Mouse (Mus musculus) neural tube, embryonic 12.5 days (tissue): ENCODE measurements around the gene Atp13a1. TPM values are rescaled to one million over a fixed set of nuclear protein-coding genes. Genes with fewer than 3 reads are reported as not detected.

Experiments used
- ATAC-seq: fragments of 200-750 bp; cut with Nextera tagmentation; 2 replicates; pipeline ENCODE4 v1.8.0; 2017; ENCODE audit warnings: low read depth, mild to moderate bottlenecking, moderate TSS enrichment, moderate library complexity; ENCODE audit not compliant: low FRiP score
- H3K27ac ChIP-seq: fragments of 300-500 bp; sonication (generic); 2 replicates; pipeline ENCODE4 v1.5.1; 2016
- H3K27me3 ChIP-seq: fragments of 300-500 bp; sonication (generic); replicated peaks from 2 replicates; pipeline ENCODE4 v1.6.1; 2016; ENCODE audit warnings: mild to moderate bottlenecking
- H3K36me3 ChIP-seq: fragments of 300-500 bp; sonication (generic); 2 replicates; pipeline ENCODE4 v1.6.1; 2016; ENCODE audit warnings: mild to moderate bottlenecking
- H3K4me1 ChIP-seq: fragments of 300-500 bp; sonication (generic); 2 replicates; pipeline ENCODE4 v1.6.1; 2016
- H3K4me2 ChIP-seq: fragments of 300-500 bp; sonication (generic); replicated peaks from 2 replicates; pipeline ENCODE4 v1.6.1; 2016; ENCODE audit warnings: mild to moderate bottlenecking
- H3K4me3 ChIP-seq: fragments of 300-500 bp; sonication (generic); 2 replicates; pipeline ENCODE4 v1.5.1; 2016
- H3K9ac ChIP-seq: fragments of 300-500 bp; sonication (generic); 2 replicates; pipeline ENCODE4 v1.6.1; 2016; ENCODE audit warnings: mild to moderate bottlenecking
- H3K9me3 ChIP-seq: fragments of 300-500 bp; sonication (generic); 2 replicates; pipeline ENCODE4 v1.6.1; 2016; ENCODE audit warnings: mild to moderate bottlenecking
- WGBS: fragments of 180-500 bp; shearing (Covaris S2); methylation state at CpG from one replicate; pipeline ENCODE4 v1.1.7; 2016; 5-methylcytosine and 5-hydroxymethylcytosine counted together
- polyA plus RNA-seq: library from polyadenylated mRNA; unstranded; fragments of >200 nt; fragmentation: Nextera tagmentation; extraction: Ambion mirVana; gene quantifications from 2 replicates; pipeline ENCODE4 v1.2.1, GENCODE M21; 2016

Gene Atp13a1
- polyA plus RNA-seq, 1 experiment from 2014 or later, result 53.8 TPM

- Histone ChIP-seq H3K4me3 (no peak overlapping the region), H3K4me2 (no peak overlapping the region), H3K27me3 (no peaks in the 10 kb centered on the region), H3K36me3 (peaks cover 96% of the 10 kb centered on the region), H3K27ac (no peak overlapping the region), H3K9me3 (no peaks in the 10 kb centered on the region), H3K4me1 (no peaks in the 10 kb centered on the region), H3K9ac (no peak overlapping the region)
- ATAC-seq, result no peak
Measured at GRCm38 (mm10) chr8:69802216-69802615, 11.3 kb downstream of the Atp13a1 start.

- WGBS, result 97% methylated on average over 7 of the region's 7 CpGs
Measured at GRCm38 (mm10) chr8:69803366-69803765, 12.4 kb downstream of the Atp13a1 start.

GRCm38 (mm10) chr8:69804537-69804936, 13.6 kb downstream of the Atp13a1 start:
- ATAC-seq, result no peak
- WGBS, result 97% methylated on average over 6 of the region's 6 CpGs
- no peak overlapping the region for H3K4me3 ChIP-seq
- H3K27me3 ChIP-seq, result no peaks in the 10 kb centered on the region
- H3K36me3 ChIP-seq, result peaks cover 82% of the 10 kb centered on the region
- H3K9ac ChIP-seq, result no peak overlapping the region
- no peak overlapping the region for H3K4me2 ChIP-seq
- H3K27ac ChIP-seq, result no peak overlapping the region
- H3K4me1 ChIP-seq, result peaks cover 13% of the 10 kb centered on the region
- H3K9me3 ChIP-seq, result no peaks in the 10 kb centered on the region

More at GRCm38 (mm10) chr8:69803366-69803765, 12.4 kb downstream of the Atp13a1 start:
- H3K4me1 ChIP-seq, result peaks cover 4% of the 10 kb centered on the region; the same call in 1 of the 2 replicates
- peaks cover 94% of the 10 kb centered on the region for H3K36me3 ChIP-seq
- H3K27me3 ChIP-seq, result no peaks in the 10 kb centered on the region
- no peak overlapping the region for H3K4me3 ChIP-seq
- no peak for ATAC-seq
- no peak overlapping the region for H3K9ac ChIP-seq
- no peak overlapping the region for H3K27ac ChIP-seq
- no peak overlapping the region for H3K4me2 ChIP-seq
- no peaks in the 10 kb centered on the region for H3K9me3 ChIP-seq

GRCm38 (mm10) chr8:69805086-69805485, 14.1 kb downstream of the Atp13a1 start:
- Histone ChIP-seq H3K4me1 (peaks cover 16% of the 10 kb centered on the region), H3K36me3 (peaks cover 77% of the 10 kb centered on the region), H3K27me3 (no peaks in the 10 kb centered on the region), H3K9me3 (no peaks in the 10 kb centered on the region), H3K9ac (no peak overlapping the region), H3K27ac (no peak overlapping the region), H3K4me2 (no peak overlapping the region), H3K4me3 (no peak overlapping the region)
- 96% methylated on average over 10 of the region's 10 CpGs for WGBS
- no peak for ATAC-seq

- H3K9ac ChIP-seq, result no peak overlapping the region
- no peak overlapping the region for H3K4me3 ChIP-seq
- H3K4me1 ChIP-seq, result peaks cover 16% of the 10 kb centered on the region
- no peaks in the 10 kb centered on the region for H3K27me3 ChIP-seq
- no peaks in the 10 kb centered on the region for H3K9me3 ChIP-seq
- H3K36me3 ChIP-seq, result peaks cover 73% of the 10 kb centered on the region
- no peak overlapping the region for H3K4me2 ChIP-seq
- WGBS, result 98% methylated on average over 9 of the region's 9 CpGs
- ATAC-seq, result no peak
- H3K27ac ChIP-seq, result no peak overlapping the region
Measured at GRCm38 (mm10) chr8:69805491-69805890, 14.5 kb downstream of the Atp13a1 start.

- 92% methylated on average over 5 of the region's 5 CpGs for WGBS
Measured at GRCm38 (mm10) chr8:69807236-69807635, 16.3 kb downstream of the Atp13a1 start.

GRCm38 (mm10) chr8:69808094-69808863, 17.3 kb downstream of the Atp13a1 start, which contains the start of gene Gmip:
Gene Gmip (plus strand): TSS chr8:69808679.
- Histone ChIP-seq H3K4me1 (peaks cover 16% of the 10 kb centered on the region), H3K27ac (peak within 1 kb of the TSS; percentile 50; the same call in 1 of the 2 replicates), H3K4me3 (peak within 1 kb of the TSS; percentile 47), H3K27me3 (no peaks in the 10 kb centered on the region), H3K9me3 (no peaks in the 10 kb centered on the region), H3K36me3 (peaks cover 55% of the 10 kb centered on the region), H3K9ac (peak within 1 kb of the TSS; percentile 79), H3K4me2 (peak within 1 kb of the TSS; percentile 87)
- ATAC-seq, result peak; percentile 78
- 5% methylated on average over 26 of the region's 28 CpGs for WGBS

More at GRCm38 (mm10) chr8:69807236-69807635, 16.3 kb downstream of the Atp13a1 start:
- H3K4me3 ChIP-seq, result no peak overlapping the region
- peaks cover 65% of the 10 kb centered on the region for H3K36me3 ChIP-seq
- peaks cover 16% of the 10 kb centered on the region for H3K4me1 ChIP-seq
- no peak overlapping the region for H3K4me2 ChIP-seq
- no peak overlapping the region for H3K27ac ChIP-seq
- no peak overlapping the region for H3K9ac ChIP-seq
- no peaks in the 10 kb centered on the region for H3K9me3 ChIP-seq
- ATAC-seq, result no peak
- H3K27me3 ChIP-seq, result no peaks in the 10 kb centered on the region

GRCm38 (mm10) chr8:69808864-69809403, 18.0 kb downstream of the Atp13a1 start:
- 3% methylated on average over 23 of the region's 23 CpGs for WGBS
- ATAC-seq, result peak; percentile 77
- H3K9me3 ChIP-seq, result no peaks in the 10 kb centered on the region
- peak overlapping the region; percentile 79 for H3K9ac ChIP-seq
- H3K4me3 ChIP-seq, result peak overlapping the region; percentile 47
- peak overlapping the region; percentile 50; the same call in 1 of the 2 replicates for H3K27ac ChIP-seq
- H3K4me2 ChIP-seq, result peak overlapping the region; percentile 87
- peaks cover 54% of the 10 kb centered on the region for H3K36me3 ChIP-seq
- peaks cover 16% of the 10 kb centered on the region for H3K4me1 ChIP-seq
- H3K27me3 ChIP-seq, result no peaks in the 10 kb centered on the region

GRCm38 (mm10) chr8:69809820-69810219, 18.9 kb downstream of the Atp13a1 start:
- Histone ChIP-seq H3K27ac (no peak overlapping the region), H3K4me3 (no peak overlapping the region), H3K4me1 (peaks cover 16% of the 10 kb centered on the region), H3K9ac (no peak overlapping the region), H3K27me3 (no peaks in the 10 kb centered on the region), H3K9me3 (no peaks in the 10 kb centered on the region), H3K36me3 (peaks cover 56% of the 10 kb centered on the region), H3K4me2 (peak overlapping the region; percentile 87)
- ATAC-seq, result no peak
- 79% methylated on average over 3 of the region's 3 CpGs for WGBS

GRCm38 (mm10) chr8:69814881-69815280, 23.9 kb downstream of the Atp13a1 start:
- Histone ChIP-seq H3K4me3 (no peak overlapping the region), H3K4me1 (no peaks in the 10 kb centered on the region), H3K27me3 (no peaks in the 10 kb centered on the region), H3K4me2 (no peak overlapping the region), H3K9ac (no peak overlapping the region), H3K27ac (no peak overlapping the region), H3K36me3 (peaks cover 56% of the 10 kb centered on the region), H3K9me3 (no peaks in the 10 kb centered on the region)
- no peak for ATAC-seq
- WGBS, result 79% methylated on average over 2 of the region's 2 CpGs

GRCm38 (mm10) chr8:69815396-69815795, 24.4 kb downstream of the Atp13a1 start:
- no peak overlapping the region for H3K9ac ChIP-seq
- no peaks in the 10 kb centered on the region for H3K9me3 ChIP-seq
- 0 out of 2 replicates have a peak, but pooled peaks cover under 1% of the 10 kb centered on the region for H3K27me3 ChIP-seq
- over 99% methylated on average over 4 of the region's 4 CpGs for WGBS
- H3K4me3 ChIP-seq, result no peak overlapping the region
- H3K4me2 ChIP-seq, result no peak overlapping the region
- H3K36me3 ChIP-seq, result peaks cover 58% of the 10 kb centered on the region
- no peak overlapping the region for H3K27ac ChIP-seq
- no peaks in the 10 kb centered on the region for H3K4me1 ChIP-seq
- no peak for ATAC-seq

- H3K4me2 ChIP-seq, result no peak overlapping the region
- no peaks in the 10 kb centered on the region for H3K9me3 ChIP-seq
- WGBS, result 76% methylated on average over 9 of the region's 9 CpGs
- peaks cover 38% of the 10 kb centered on the region for H3K36me3 ChIP-seq
- H3K27me3 ChIP-seq, result peaks cover 5% of the 10 kb centered on the region; the same call in 1 of the 2 replicates
- peaks cover 24% of the 10 kb centered on the region for H3K4me1 ChIP-seq
- no peak for ATAC-seq
- no peak overlapping the region for H3K4me3 ChIP-seq
- H3K9ac ChIP-seq, result no peak overlapping the region
- H3K27ac ChIP-seq, result no peak overlapping the region
Measured at GRCm38 (mm10) chr8:69820466-69820865, 29.5 kb downstream of the Atp13a1 start.
